32 mouse cellular contexts compared by ENCODE assay signal in genomic region chr8:85132335-85132734, GRCm38 (mm10). TPM values are rescaled to one million over a fixed set of nuclear protein-coding genes. Genes with fewer than 3 reads are reported as not detected.
A peak's percentile ranks its signal among the peaks of the same experiment; 100 is the strongest.
DNase-seq lines count a peak whose midpoint lies in the region; ATAC-seq and TF ChIP-seq lines count a peak whose summit lies in the region.
"Had no signal": no experiment of that assay in that cellular context is flagged by ENCODE, and none has a peak within 500 bp of the region (broad histone marks: within the 10 kb centered on the region; RNA-seq: fewer than 3 reads in every experiment).

No protein-coding gene starts in this region.

- ATAC-seq in liver, embryonic 12.5 days, result no peak
- peak; percentile 89 for ATAC-seq in intestine, embryonic 16.5 days
- no peak for ATAC-seq in hindbrain, postnatal 0 days
- ATAC-seq in forebrain, embryonic 15.5 days (replicated peaks), result no peak
- ATAC-seq: forebrain, embryonic 14.5 days; midbrain, embryonic 15.5 days had no signal

- peak; percentile 8 for DNase-seq in liver, adult 2 months (ENCODE audit: extremely low read depth, low read depth, low spot score)
- DNase-seq in 416B (ENCODE audit: low read depth), result peak; percentile 82
- peak; percentile 10 for DNase-seq in adrenal gland, postnatal 10 days
- no peak for DNase-seq in hindbrain, postnatal 0 days (ENCODE audit: low spot score)
- no peak for DNase-seq in thymus, postnatal 4 days
- DNase-seq: cerebellum, adult 2 months; kidney, adult 11 months; layer of hippocampus, adult 9-11 months; liver, embryonic 13.5 days; retina, postnatal 1 day; right cerebral cortex, postnatal 25 days; thymus, postnatal 25 days had no signal

- H3K4me1 ChIP-seq in liver, adult 2 months (ENCODE audit: control insufficient read depth, insufficient read depth, low read length), result peaks cover 4% of the 10 kb centered on the region; the same call in 1 of the 2 replicates
- H3K4me1 ChIP-seq in liver, embryonic 12.5 days, result no peaks in the 10 kb centered on the region
- no peaks in the 10 kb centered on the region for H3K4me1 ChIP-seq in intestine, embryonic 16.5 days (ENCODE audit: control insufficient read depth, insufficient read depth, low read length)
- no peaks in the 10 kb centered on the region for H3K4me1 ChIP-seq in hindbrain, postnatal 0 days (ENCODE audit: insufficient read depth, low read length)
- no peaks in the 10 kb centered on the region for H3K4me1 ChIP-seq in forebrain, embryonic 15.5 days
- H3K4me1 ChIP-seq: embryonic facial prominence, embryonic 15.5 days; hindbrain, embryonic 15.5 days; limb, embryonic 10.5 days; liver, embryonic 13.5 days; midbrain, embryonic 15.5 days; neural tube, embryonic 12.5 days had no signal

- H3K36me3 ChIP-seq in liver, adult 2 months (ENCODE audit: control insufficient read depth, insufficient read depth, low read length), result no peaks in the 10 kb centered on the region
- H3K36me3 ChIP-seq in liver, embryonic 12.5 days, result no peaks in the 10 kb centered on the region
- H3K36me3 ChIP-seq in intestine, embryonic 16.5 days (ENCODE audit: control insufficient read depth, insufficient read depth, low read length), result no peaks in the 10 kb centered on the region
- H3K36me3 ChIP-seq in hindbrain, postnatal 0 days (ENCODE audit: insufficient read depth, low read length), result no peaks in the 10 kb centered on the region
- no peaks in the 10 kb centered on the region for H3K36me3 ChIP-seq in forebrain, embryonic 15.5 days
- H3K36me3 ChIP-seq: embryonic facial prominence, embryonic 15.5 days; hindbrain, embryonic 15.5 days; limb, embryonic 10.5 days; liver, embryonic 13.5 days; midbrain, embryonic 15.5 days; neural tube, embryonic 12.5 days had no signal

- 44% methylated on average over 1 of the region's 1 CpGs for WGBS in liver, adult 2 months
- 83% methylated on average over 1 of the region's 1 CpGs for WGBS in liver, embryonic 12.5 days (ENCODE audit: insufficient replicate concordance)
- WGBS in intestine, embryonic 16.5 days, result 90% methylated on average over 1 of the region's 1 CpGs
- 93% methylated on average over 1 of the region's 1 CpGs for WGBS in hindbrain, postnatal 0 days
- 79% methylated on average over 1 of the region's 1 CpGs for WGBS in forebrain, embryonic 15.5 days

- H3K9me3 ChIP-seq in liver, embryonic 12.5 days (replicated peaks), result no peaks in the 10 kb centered on the region
- H3K9me3 ChIP-seq in intestine, embryonic 16.5 days (ENCODE audit: control insufficient read depth, low read length), result peaks cover 5% of the 10 kb centered on the region; the same call in 1 of the 2 replicates
- no peaks in the 10 kb centered on the region for H3K9me3 ChIP-seq in hindbrain, postnatal 0 days (ENCODE audit: low read length)
- no peaks in the 10 kb centered on the region for H3K9me3 ChIP-seq in forebrain, embryonic 15.5 days
- H3K9me3 ChIP-seq: embryonic facial prominence, embryonic 15.5 days; hindbrain, embryonic 15.5 days; limb, embryonic 10.5 days; liver, embryonic 13.5 days; midbrain, embryonic 15.5 days; neural tube, embryonic 12.5 days had no signal

- no peak overlapping the region for H3K9ac ChIP-seq in liver, adult 2 months (ENCODE audit: low read depth, low read length)
- H3K9ac ChIP-seq in liver, embryonic 12.5 days, result no peak overlapping the region
- H3K9ac ChIP-seq in intestine, embryonic 16.5 days (ENCODE audit: low read depth, low read length), result no peak overlapping the region
- H3K9ac ChIP-seq in hindbrain, postnatal 0 days (replicated peaks; ENCODE audit: low read length), result no peak overlapping the region
- no peak overlapping the region for H3K9ac ChIP-seq in forebrain, embryonic 15.5 days (replicated peaks)
- H3K9ac ChIP-seq: embryonic facial prominence, embryonic 15.5 days; hindbrain, embryonic 15.5 days; liver, embryonic 13.5 days; midbrain, embryonic 15.5 days; neural tube, embryonic 12.5 days had no signal

- no peak for TF ChIP-seq CTCF in liver, adult 2 months (IDR thresholded peaks at IDR 0.05; ENCODE audit: low read depth, low read length)
- no peak for TF ChIP-seq CTCF in hindbrain, postnatal 0 days (IDR thresholded peaks at IDR 0.05; ENCODE audit: low read depth)

- no peak overlapping the region for H3K4me3 ChIP-seq in liver, adult 2 months (ENCODE audit: insufficient read depth, low read depth, low read length)
- no peak overlapping the region for H3K4me3 ChIP-seq in liver, embryonic 12.5 days
- H3K4me3 ChIP-seq in intestine, embryonic 16.5 days (ENCODE audit: low read length), result no peak overlapping the region
- H3K4me3 ChIP-seq in hindbrain, postnatal 0 days (ENCODE audit: low read length), result no peak overlapping the region
- no peak overlapping the region for H3K4me3 ChIP-seq in forebrain, embryonic 15.5 days
- H3K4me3 ChIP-seq: embryonic facial prominence, embryonic 15.5 days; hindbrain, embryonic 15.5 days; left cerebral cortex, adult 2 months; limb, embryonic 10.5 days; liver, embryonic 13.5 days; midbrain, embryonic 15.5 days; neural tube, embryonic 12.5 days had no signal

- H3K27me3 ChIP-seq in liver, adult 2 months (ENCODE audit: control insufficient read depth, insufficient read depth, low read length), result no peaks in the 10 kb centered on the region
- peaks cover 9% of the 10 kb centered on the region for H3K27me3 ChIP-seq in liver, embryonic 12.5 days (replicated peaks)
- no peaks in the 10 kb centered on the region for H3K27me3 ChIP-seq in intestine, embryonic 16.5 days (replicated peaks; ENCODE audit: control insufficient read depth, insufficient read depth, low read length)
- no peaks in the 10 kb centered on the region for H3K27me3 ChIP-seq in hindbrain, postnatal 0 days (ENCODE audit: insufficient read depth, low read length)
- H3K27me3 ChIP-seq in forebrain, embryonic 15.5 days, result 0 out of 2 replicates have a peak, but pooled peaks cover 5% of the 10 kb centered on the region
- H3K27me3 ChIP-seq: embryonic facial prominence, embryonic 15.5 days; midbrain, embryonic 15.5 days had no signal

- no peaks in the 10 kb centered on the region for H3K79me2 ChIP-seq in liver, adult 2 months (ENCODE audit: control insufficient read depth, insufficient read depth, low read length)

- H3K4me2 ChIP-seq in liver, embryonic 12.5 days, result no peak overlapping the region
- H3K4me2 ChIP-seq in intestine, embryonic 16.5 days (ENCODE audit: low read depth, low read length), result no peak overlapping the region
- H3K4me2 ChIP-seq in hindbrain, postnatal 0 days (ENCODE audit: low read depth, low read length), result no peak overlapping the region
- H3K4me2 ChIP-seq in forebrain, embryonic 15.5 days (replicated peaks), result no peak overlapping the region
- H3K4me2 ChIP-seq: embryonic facial prominence, embryonic 15.5 days; heart, embryonic 11.5 days; hindbrain, embryonic 15.5 days; liver, embryonic 13.5 days; midbrain, embryonic 15.5 days; neural tube, embryonic 12.5 days had no signal

- no peak overlapping the region for H3K27ac ChIP-seq in liver, adult 2 months (replicated peaks; ENCODE audit: insufficient read depth, low read depth, low read length)
- no peak overlapping the region for H3K27ac ChIP-seq in liver, embryonic 12.5 days
- H3K27ac ChIP-seq in intestine, embryonic 16.5 days (ENCODE audit: low read length), result no peak overlapping the region
- H3K27ac ChIP-seq in hindbrain, postnatal 0 days, result no peak overlapping the region
- no peak overlapping the region for H3K27ac ChIP-seq in forebrain, embryonic 15.5 days (replicated peaks)
- H3K27ac ChIP-seq: embryonic facial prominence, embryonic 15.5 days; hindbrain, embryonic 15.5 days; kidney, postnatal 0 days; left cerebral cortex, adult 2 months; limb, embryonic 10.5 days; liver, embryonic 13.5 days; macrophage; midbrain, embryonic 15.5 days; neural tube, embryonic 12.5 days had no signal

- no peak for TF ChIP-seq POLR2A in liver, adult 2 months (IDR thresholded peaks at IDR 0.05; ENCODE audit: extremely low read depth, insufficient read depth, low read length)

RNA-seq across cellular contexts. Expression of gene Zfp791, which starts 9.4 kb away (rescaled TPM):
- total RNA-seq in liver, adult 2 months (2014; rRNA removed), result 2.7 and 2.8 TPM in 2 replicates
- 0.38 and 0.49 TPM in 2 replicates for polyA plus RNA-seq in liver, adult 2 months (2012; rRNA removed)
- polyA plus RNA-seq in liver, embryonic 12.5 days (2016; fragmentation: Nextera tagmentation; extraction: Ambion mirVana), result 0.35 and 0.66 TPM in 2 replicates
- 1 to 10 TPM; 3.7 to 3.9 TPM for total RNA-seq in adrenal gland, postnatal 10 days (2021)
- 2.5 and 2.7 TPM in 2 replicates for polyA plus RNA-seq in intestine, embryonic 16.5 days (2015; fragmentation: Nextera tagmentation; extraction: Ambion mirVana)
- total RNA-seq in hindbrain, postnatal 0 days (2014; rRNA removed), result 1.5 and 2.4 TPM in 2 replicates
- polyA plus RNA-seq in hindbrain, postnatal 0 days (2015; fragmentation: Nextera tagmentation; extraction: Ambion mirVana), result 2.4 and 2.5 TPM in 2 replicates
- 3.8 and 4.1 TPM in 2 replicates for polyA plus RNA-seq in forebrain, embryonic 15.5 days (2015; fragmentation: Nextera tagmentation; extraction: Ambion mirVana)
- total RNA-seq: hematopoietic stem cell, adult 5-6 weeks had no signal

RNA-seq across cellular contexts. Expression of gene Cks1brt, which starts 19.4 kb away (rescaled TPM):
- not detected in 2 replicates for total RNA-seq in liver, adult 2 months (2014; rRNA removed)
- not detected in 2 replicates for polyA plus RNA-seq in liver, adult 2 months (2012; rRNA removed)
- not detected in 2 replicates for polyA plus RNA-seq in liver, embryonic 12.5 days (2016; fragmentation: Nextera tagmentation; extraction: Ambion mirVana)
- not detected for total RNA-seq in adrenal gland, postnatal 10 days (2021)
- polyA plus RNA-seq in intestine, embryonic 16.5 days (2015; fragmentation: Nextera tagmentation; extraction: Ambion mirVana), result not detected in 2 replicates
- total RNA-seq in hindbrain, postnatal 0 days (2014; rRNA removed), result not detected in 2 replicates
- polyA plus RNA-seq in hindbrain, postnatal 0 days (2015; fragmentation: Nextera tagmentation; extraction: Ambion mirVana), result not detected in 2 replicates
- polyA plus RNA-seq in forebrain, embryonic 15.5 days (2015; fragmentation: Nextera tagmentation; extraction: Ambion mirVana), result not detected in 2 replicates
- total RNA-seq: gastrocnemius, adult 8-10 months; hematopoietic stem cell, adult 5-6 weeks; left cerebral cortex, adult 2 months had no signal
- polyA plus RNA-seq: cerebellum, adult 2 months; embryonic facial prominence, embryonic 15.5 days; forebrain, embryonic 14.5 days; gonadal fat pad, adult 2 months; heart, embryonic 11.5 days; heart, postnatal 0 days; hindbrain, embryonic 15.5 days; kidney, postnatal 0 days; large intestine, adult 2 months; limb, embryonic 10.5 days; liver, embryonic 13.5 days; lung, embryonic 16.5 days; macrophage; midbrain, embryonic 15.5 days; neural tube, embryonic 12.5 days; stomach, embryonic 14.5 days had no signal

RNA-seq across cellular contexts. Expression of gene Man2b1, which starts 49.3 kb away (rescaled TPM):
- total RNA-seq in liver, adult 2 months (2014; rRNA removed), result 57.2 and 70.4 TPM in 2 replicates
- polyA plus RNA-seq in liver, adult 2 months (2012; rRNA removed), result 51.5 and 69.5 TPM in 2 replicates
- polyA plus RNA-seq in liver, embryonic 12.5 days (2016; fragmentation: Nextera tagmentation; extraction: Ambion mirVana), result 23.5 and 26.7 TPM in 2 replicates
- 10 to 100 TPM; 52.7 to 56.6 TPM for total RNA-seq in adrenal gland, postnatal 10 days (2021)
- polyA plus RNA-seq in intestine, embryonic 16.5 days (2015; fragmentation: Nextera tagmentation; extraction: Ambion mirVana), result 72.4 and 85.5 TPM in 2 replicates
- total RNA-seq in hindbrain, postnatal 0 days (2014; rRNA removed), result 32.9 and 34.3 TPM in 2 replicates
- 22.5 TPM in 2 replicates for polyA plus RNA-seq in hindbrain, postnatal 0 days (2015; fragmentation: Nextera tagmentation; extraction: Ambion mirVana)
- polyA plus RNA-seq in forebrain, embryonic 15.5 days (2015; fragmentation: Nextera tagmentation; extraction: Ambion mirVana), result 16.9 and 17.0 TPM in 2 replicates

RNA-seq across cellular contexts. Expression of gene Wdr83, which starts 51.2 kb away (rescaled TPM):
- total RNA-seq in liver, adult 2 months (2014; rRNA removed), result 12.2 and 15.5 TPM in 2 replicates
- polyA plus RNA-seq in liver, adult 2 months (2012; rRNA removed), result 22.5 and 26.2 TPM in 2 replicates
- polyA plus RNA-seq in liver, embryonic 12.5 days (2016; fragmentation: Nextera tagmentation; extraction: Ambion mirVana), result 30.8 and 33.1 TPM in 2 replicates
- total RNA-seq in adrenal gland, postnatal 10 days (2021), result 10 to 100 TPM; 25.7 to 29.8 TPM
- polyA plus RNA-seq in intestine, embryonic 16.5 days (2015; fragmentation: Nextera tagmentation; extraction: Ambion mirVana), result 39.7 and 43.8 TPM in 2 replicates
- total RNA-seq in hindbrain, postnatal 0 days (2014; rRNA removed), result 21.4 TPM in 2 replicates
- 38.6 and 38.9 TPM in 2 replicates for polyA plus RNA-seq in hindbrain, postnatal 0 days (2015; fragmentation: Nextera tagmentation; extraction: Ambion mirVana)
- polyA plus RNA-seq in forebrain, embryonic 15.5 days (2015; fragmentation: Nextera tagmentation; extraction: Ambion mirVana), result 62.1 and 62.3 TPM in 2 replicates

RNA-seq across cellular contexts. Expression of gene Wdr83os, which starts 51.8 kb away (rescaled TPM):
- 26.3 and 33.0 TPM in 2 replicates for total RNA-seq in liver, adult 2 months (2014; rRNA removed)
- 111 and 126 TPM in 2 replicates for polyA plus RNA-seq in liver, adult 2 months (2012; rRNA removed)
- polyA plus RNA-seq in liver, embryonic 12.5 days (2016; fragmentation: Nextera tagmentation; extraction: Ambion mirVana), result 80.1 and 87.7 TPM in 2 replicates
- total RNA-seq in adrenal gland, postnatal 10 days (2021), result 10 to 100 TPM; 58.2 to 70.5 TPM
- polyA plus RNA-seq in intestine, embryonic 16.5 days (2015; fragmentation: Nextera tagmentation; extraction: Ambion mirVana), result 138 and 146 TPM in 2 replicates
- 109 and 123 TPM in 2 replicates for total RNA-seq in hindbrain, postnatal 0 days (2014; rRNA removed)
- polyA plus RNA-seq in hindbrain, postnatal 0 days (2015; fragmentation: Nextera tagmentation; extraction: Ambion mirVana), result 129 and 131 TPM in 2 replicates
- 120 and 132 TPM in 2 replicates for polyA plus RNA-seq in forebrain, embryonic 15.5 days (2015; fragmentation: Nextera tagmentation; extraction: Ambion mirVana)

Comparison
In these comparisons a context has a peak if more than half of its experiments do, and no peak if none do; other contexts are left out.
1. DNase-seq: peak in liver, adult 2 months (single experiment), 416B (single experiment) and adrenal gland, postnatal 10 days (single experiment); none in hindbrain, postnatal 0 days (single experiment) and thymus, postnatal 4 days (single experiment).